Mouse (Mus musculus) hindbrain, embryonic 11.5 days (tissue): ENCODE data around the gene Kcnmb4. TPM values are rescaled to one million over a fixed set of nuclear protein-coding genes. Genes with fewer than 3 reads are reported as not detected.

ENCODE experiments used
- ATAC-seq: fragments of 200-750 bp; cut with Nextera tagmentation; 2 replicates; pipeline ENCODE4 v1.8.0; 2017; ENCODE audit warnings: mild to moderate bottlenecking, moderate TSS enrichment, moderate library complexity; ENCODE audit not compliant: low FRiP score
- DNase-seq: peaks from one replicate; pipeline ENCODE4 v3.0.0-alpha.2; 2015; ENCODE audit warnings: low spot score
- H3K27ac ChIP-seq: fragments of 300-500 bp; sonication (generic); 2 replicates; pipeline ENCODE4 v1.5.1; 2014; ENCODE audit warnings: mild to moderate bottlenecking, low read depth, low read length
- H3K27me3 ChIP-seq: fragments of 300-500 bp; sonication (generic); 2 replicates; pipeline ENCODE4 v1.6.1; 2014; ENCODE audit warnings: mild to moderate bottlenecking, low read length, moderate library complexity, mixed read lengths; ENCODE audit not compliant: control insufficient read depth, insufficient read depth
- H3K36me3 ChIP-seq: fragments of 300-500 bp; sonication (generic); 2 replicates; pipeline ENCODE4 v1.6.1; 2014; ENCODE audit warnings: mild to moderate bottlenecking, low read length, moderate library complexity, mixed read lengths; ENCODE audit not compliant: control insufficient read depth, insufficient read depth
- H3K4me1 ChIP-seq: fragments of 300-500 bp; sonication (generic); replicated peaks from 2 replicates; pipeline ENCODE4 v1.6.1; 2014; ENCODE audit warnings: low read length, mixed read lengths; ENCODE audit not compliant: control insufficient read depth, insufficient read depth
- H3K4me2 ChIP-seq: fragments of 300-500 bp; sonication (generic); replicated peaks from 2 replicates; pipeline ENCODE4 v1.6.1; 2014; ENCODE audit warnings: mild to moderate bottlenecking, low read depth, low read length
- H3K4me3 ChIP-seq: fragments of 300-500 bp; sonication (generic); 2 replicates; pipeline ENCODE4 v1.5.1; 2014; ENCODE audit warnings: low read depth, low read length
- H3K9ac ChIP-seq: fragments of 300-500 bp; sonication (generic); 2 replicates; pipeline ENCODE4 v1.6.1; 2014; ENCODE audit warnings: low read depth, low read length
- H3K9me3 ChIP-seq: fragments of 300-500 bp; sonication (generic); 2 replicates; pipeline ENCODE4 v1.6.1; 2016; ENCODE audit warnings: low read length; ENCODE audit not compliant: control insufficient read depth
- WGBS: fragments of 180-500 bp; shearing (Covaris S2); extraction: QIAGEN DNeasy Blood & Tissue Kit; methylation state at CpG from one replicate; pipeline ENCODE4 v1.1.7; 2014; 5-methylcytosine and 5-hydroxymethylcytosine counted together
- polyA plus RNA-seq: library from polyadenylated mRNA; unstranded; fragments of >200 nt; fragmentation: Nextera tagmentation; extraction: Ambion mirVana; gene quantifications from 2 replicates; pipeline ENCODE4 v1.2.1, GENCODE M21; 2014

Kcnmb4 gene
- polyA plus RNA-seq, 1 experiment from 2014 or later = 17.0 TPM

DNA sequence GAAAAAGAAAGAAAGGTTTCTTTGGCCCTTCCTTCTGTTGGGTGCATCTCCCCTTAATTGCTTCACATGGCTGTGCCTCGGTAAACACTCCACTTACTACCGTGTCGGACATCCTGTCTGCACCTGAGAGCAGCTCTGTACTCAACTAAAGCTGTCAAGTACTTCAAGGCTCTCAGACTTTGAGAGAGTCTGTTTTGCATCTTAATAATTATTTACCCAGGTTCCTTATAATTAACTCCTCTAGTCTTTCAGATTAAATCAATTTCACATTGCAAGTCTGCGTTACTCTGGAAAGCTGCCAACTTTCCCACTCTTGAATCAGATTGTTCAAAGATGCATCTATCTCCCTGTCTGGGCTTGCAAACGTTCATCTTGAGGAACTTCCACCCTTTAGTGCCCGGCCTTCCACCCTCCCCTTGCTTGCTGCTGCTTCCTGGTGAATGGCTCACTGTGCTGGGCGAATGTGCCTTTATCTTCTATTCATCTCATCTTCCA lies 87.2 kb downstream of the Kcnmb4 start:
- WGBS = 62% methylated on average over 7 of the region's 7 CpGs
- Histone ChIP-seq H3K4me1 (peaks cover 2% of the 10 kb centered on the region; the same call in 1 of the 2 replicates), H3K4me3 (no peak overlapping the region), H3K4me2 (no peak overlapping the region), H3K9ac (no peak overlapping the region), H3K27me3 (no peaks in the 10 kb centered on the region), H3K27ac (no peak overlapping the region), H3K9me3 (no peaks in the 10 kb centered on the region), H3K36me3 (no peaks in the 10 kb centered on the region)
- DNase-seq = no peak
- no peak for ATAC-seq

DNA sequence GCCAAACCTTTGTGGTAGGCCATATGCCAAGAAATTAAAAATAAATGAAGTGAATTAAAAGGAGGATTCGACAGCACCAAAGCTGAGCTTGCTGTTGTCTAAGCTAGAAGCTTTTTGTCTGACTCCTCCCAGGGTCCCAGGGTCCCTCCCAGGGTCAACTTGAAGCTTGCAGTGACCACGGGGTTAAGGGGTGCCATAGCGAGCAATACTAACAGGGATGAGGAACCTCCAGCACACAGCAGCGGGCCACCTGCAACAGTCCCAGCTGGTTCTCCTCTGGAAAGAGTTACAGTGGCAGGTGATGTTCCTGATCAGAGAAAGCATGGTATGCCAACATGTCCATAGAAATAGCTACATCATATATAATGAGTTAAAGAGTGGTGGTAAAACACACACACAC lies 89.3 kb downstream of the Kcnmb4 start:
- no peak overlapping the region for H3K9ac ChIP-seq
- H3K4me3 ChIP-seq = no peak overlapping the region
- H3K27me3 ChIP-seq = no peaks in the 10 kb centered on the region
- 66% methylated on average over 4 of the region's 4 CpGs for WGBS
- H3K4me1 ChIP-seq = peaks cover 2% of the 10 kb centered on the region; the same call in 1 of the 2 replicates
- DNase-seq = no peak
- H3K9me3 ChIP-seq = no peaks in the 10 kb centered on the region
- no peak overlapping the region for H3K4me2 ChIP-seq
- ATAC-seq = no peak
- H3K27ac ChIP-seq = no peak overlapping the region
- no peaks in the 10 kb centered on the region for H3K36me3 ChIP-seq

- no peak overlapping the region for H3K9ac ChIP-seq
- WGBS = 42% methylated on average over 13 of the region's 13 CpGs
- no peaks in the 10 kb centered on the region for H3K4me1 ChIP-seq
- no peak overlapping the region for H3K27ac ChIP-seq
- no peak overlapping the region for H3K4me2 ChIP-seq
- H3K27me3 ChIP-seq = no peaks in the 10 kb centered on the region
- no peaks in the 10 kb centered on the region for H3K9me3 ChIP-seq
- H3K36me3 ChIP-seq = no peaks in the 10 kb centered on the region
- peak; percentile 37 for DNase-seq
- ATAC-seq = no peak
- H3K4me3 ChIP-seq = no peak overlapping the region
These were observed 90.6 kb downstream of the Kcnmb4 start for GRCm38 (mm10) chr10:116382826-116383685.

DNA sequence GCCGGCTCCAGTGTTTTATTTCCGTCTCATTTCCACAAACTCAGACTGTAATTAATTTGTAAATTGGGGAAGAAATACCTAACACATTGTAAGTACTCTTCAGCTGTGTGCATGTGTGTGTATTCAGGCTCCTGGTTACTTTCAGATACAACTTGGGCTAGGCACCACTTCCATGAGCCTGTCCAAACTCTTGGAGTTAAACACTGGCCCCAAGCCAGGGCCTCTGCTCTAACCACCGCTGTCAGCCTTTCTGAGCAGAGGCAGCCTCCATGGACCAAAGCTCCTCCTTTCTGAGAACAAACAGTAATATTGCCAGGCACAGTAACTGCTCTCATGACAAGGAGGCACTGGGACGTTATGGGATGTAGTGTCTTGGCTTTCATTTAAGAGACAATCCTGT lies 96.8 kb downstream of the Kcnmb4 start:
- H3K4me3 ChIP-seq = no peak overlapping the region

DNA sequence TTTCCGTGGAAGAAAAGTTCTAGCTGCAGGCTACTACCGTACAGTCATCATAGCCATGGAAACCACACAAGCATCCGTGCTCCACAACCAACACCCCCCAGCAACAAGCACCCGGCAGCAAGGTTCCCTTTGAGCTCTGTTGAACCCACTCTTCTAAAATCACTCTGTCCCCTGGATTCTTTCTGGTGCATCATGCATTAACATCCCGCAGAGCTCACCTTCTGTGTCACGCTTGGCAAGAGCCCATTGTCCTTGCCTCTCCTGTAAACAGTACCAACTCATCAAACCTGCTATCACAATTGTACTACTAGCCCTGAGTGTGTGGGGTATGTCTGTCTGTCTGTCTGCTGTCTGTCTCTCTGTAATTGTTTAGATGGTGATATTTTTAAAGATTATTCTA lies 99.6 kb downstream of the Kcnmb4 start:
- no peaks in the 10 kb centered on the region for H3K27me3 ChIP-seq
- WGBS = 92% methylated on average over 6 of the region's 6 CpGs
- H3K9ac ChIP-seq = no peak overlapping the region
- DNase-seq (no peak), ATAC-seq (no peak)
- H3K36me3 ChIP-seq = no peaks in the 10 kb centered on the region
- H3K27ac ChIP-seq = no peak overlapping the region
- H3K4me2 ChIP-seq = no peak overlapping the region
- no peaks in the 10 kb centered on the region for H3K4me1 ChIP-seq
- no peaks in the 10 kb centered on the region for H3K9me3 ChIP-seq
- H3K4me3 ChIP-seq = no peak overlapping the region

More for the DNA sequence above, 96.8 kb downstream of the Kcnmb4 start:
- H3K27ac ChIP-seq = no peak overlapping the region
- no peaks in the 10 kb centered on the region for H3K9me3 ChIP-seq
- no peaks in the 10 kb centered on the region for H3K27me3 ChIP-seq
- no peak for ATAC-seq
- H3K4me2 ChIP-seq = no peak overlapping the region
- WGBS = 86% methylated on average over 4 of the region's 4 CpGs
- no peaks in the 10 kb centered on the region for H3K36me3 ChIP-seq
- no peaks in the 10 kb centered on the region for H3K4me1 ChIP-seq
- DNase-seq = no peak
- H3K9ac ChIP-seq = no peak overlapping the region

DNA sequence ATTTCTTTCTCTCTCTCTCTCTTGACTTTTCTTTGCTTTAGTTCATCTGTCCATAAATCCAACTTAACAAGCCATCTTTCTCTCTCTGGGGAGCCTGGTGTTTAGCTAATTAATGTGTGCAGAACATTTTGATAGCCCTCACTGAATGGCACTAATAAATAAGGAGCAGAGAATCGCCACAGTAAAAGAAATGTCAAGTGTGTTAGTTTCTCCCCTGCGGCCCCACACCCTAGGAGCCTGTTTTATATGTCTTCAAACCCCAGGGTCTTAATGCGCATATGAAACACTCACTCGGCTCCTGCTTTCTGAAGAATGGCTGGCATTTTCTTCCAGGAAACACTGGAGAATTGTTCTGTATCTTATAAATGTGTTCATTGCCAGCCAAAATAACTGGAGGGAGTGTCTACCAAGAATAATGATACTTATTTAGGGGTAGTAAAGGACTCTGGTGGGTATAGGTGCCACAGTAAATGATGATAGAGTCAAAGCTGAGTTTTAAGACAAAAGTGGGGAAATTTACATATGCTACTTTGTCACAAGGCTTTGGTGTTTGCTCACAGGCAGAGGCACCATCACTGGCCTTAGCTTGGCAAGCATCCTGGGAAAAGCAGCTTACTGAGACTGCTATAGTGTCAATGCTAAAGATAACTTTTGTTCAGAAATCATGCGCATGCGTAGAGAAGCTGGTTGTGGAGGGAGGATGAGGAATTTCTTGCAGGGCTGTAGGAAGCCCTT lies 102.5 kb downstream of the Kcnmb4 start:
- Histone ChIP-seq H3K27me3 (no peaks in the 10 kb centered on the region), H3K4me1 (no peaks in the 10 kb centered on the region), H3K4me3 (no peak overlapping the region), H3K36me3 (no peaks in the 10 kb centered on the region), H3K27ac (no peak overlapping the region), H3K4me2 (no peak overlapping the region), H3K9ac (no peak overlapping the region), H3K9me3 (no peaks in the 10 kb centered on the region)
- ATAC-seq = peak; percentile 57
- WGBS = 35% methylated on average over 6 of the region's 6 CpGs
- DNase-seq = no peak

Other genes starting within 250 kb of the Kcnmb4 start
- 2.6 and 2.8 TPM in 2 replicates for gene Ptprb, start 198.4 kb downstream of the Kcnmb4 start, polyA plus RNA-seq
- 138 and 142 TPM in 2 replicates for gene Cnot2, start 107.6 kb upstream of the Kcnmb4 start, polyA plus RNA-seq